Mouse (Mus musculus) 416B (cell line): Measurements from ENCODE around the gene Triobp.

Experiments
- DNase-seq: peaks from one replicate; pipeline ENCODE4 v3.0.0; 2011; ENCODE audit warnings: low read depth

Gene Triobp

DNA sequence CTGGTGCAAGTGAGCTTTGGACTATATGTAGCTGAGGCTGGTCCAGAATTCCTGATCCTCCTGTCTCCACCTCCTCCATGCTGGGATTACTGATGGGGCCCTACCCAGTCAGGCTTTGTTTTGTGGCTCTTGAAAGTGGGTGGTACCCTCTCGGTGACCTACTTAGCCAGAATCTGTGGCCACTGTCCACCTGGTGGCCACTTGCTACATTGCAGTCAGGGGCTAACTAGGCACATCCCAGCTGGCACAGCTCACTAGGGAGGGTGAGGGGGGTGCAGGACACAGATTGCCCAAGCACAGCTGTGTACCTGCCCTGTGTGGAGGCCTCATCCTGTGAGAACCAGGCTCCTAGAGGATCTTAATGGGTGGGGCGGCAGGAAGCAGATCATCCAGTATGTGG, 15.4 kb downstream of the Triobp start:
- peak; percentile 76 for DNase-seq

DNA sequence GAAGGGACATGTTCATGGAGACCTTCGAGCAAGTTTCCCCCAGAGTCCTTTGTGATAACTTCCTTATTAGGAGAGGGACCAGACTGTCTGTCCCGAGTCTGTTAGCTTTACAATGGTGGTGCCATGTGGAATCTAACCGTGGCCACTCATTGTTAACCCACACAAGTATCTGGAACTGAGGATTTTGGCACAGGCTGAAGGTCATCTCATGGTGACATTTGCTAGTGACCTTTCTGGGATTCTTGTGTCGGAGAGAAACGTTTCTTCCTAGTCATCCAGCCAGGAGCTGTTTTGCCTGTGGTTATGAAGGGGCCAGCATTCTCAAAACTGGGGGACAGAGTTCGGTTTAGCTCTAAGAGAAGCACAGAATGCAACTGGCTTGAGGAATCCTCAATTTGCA, 24.1 kb downstream of the Triobp start:
- no peak for DNase-seq

DNA sequence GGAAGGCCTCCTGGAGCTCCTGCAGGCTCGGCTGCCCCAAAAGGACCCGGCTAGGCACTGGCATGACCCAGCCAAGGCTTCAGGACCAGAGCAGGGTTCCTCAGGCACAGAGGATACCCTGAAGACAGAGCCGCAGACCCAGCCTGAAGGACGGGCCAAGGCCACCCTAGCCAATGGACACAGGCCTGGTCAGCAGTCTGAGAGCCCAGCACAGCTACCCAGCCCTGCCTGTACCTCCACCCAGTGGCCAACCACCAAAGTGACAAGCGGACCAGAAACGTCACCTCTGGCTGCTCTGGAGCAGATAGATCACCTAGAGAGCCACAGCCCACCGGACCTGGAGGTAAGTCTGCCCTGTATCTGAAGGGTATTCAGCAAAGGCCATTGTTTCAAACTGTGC, 26.4 kb downstream of the Triobp start:
- peak; percentile 10 for DNase-seq

DNA sequence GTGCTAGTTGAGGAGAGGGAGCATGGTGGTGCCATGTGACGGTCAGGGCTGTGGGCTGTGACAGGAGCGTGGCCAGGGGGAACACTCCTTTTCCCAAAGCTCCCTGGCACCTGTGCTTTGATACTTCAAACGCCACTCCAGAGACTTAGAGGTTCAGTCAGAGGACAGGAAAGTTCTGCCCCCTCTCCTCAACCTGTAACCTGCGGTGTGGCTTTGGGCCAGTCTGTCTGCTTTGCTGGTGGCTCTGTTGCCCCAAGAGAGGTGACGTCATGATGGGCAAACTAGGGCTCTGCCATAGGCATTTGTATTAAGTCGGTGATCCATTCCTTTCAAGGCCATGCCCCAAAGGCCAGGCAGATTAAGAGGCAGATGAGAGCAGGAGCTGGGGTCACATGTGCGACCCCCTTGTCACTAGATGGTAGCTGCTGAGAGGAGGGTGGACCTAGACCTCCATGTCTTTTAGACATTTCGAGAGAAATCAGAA, 30.2 kb downstream of the Triobp start:
- no peak for DNase-seq

DNA sequence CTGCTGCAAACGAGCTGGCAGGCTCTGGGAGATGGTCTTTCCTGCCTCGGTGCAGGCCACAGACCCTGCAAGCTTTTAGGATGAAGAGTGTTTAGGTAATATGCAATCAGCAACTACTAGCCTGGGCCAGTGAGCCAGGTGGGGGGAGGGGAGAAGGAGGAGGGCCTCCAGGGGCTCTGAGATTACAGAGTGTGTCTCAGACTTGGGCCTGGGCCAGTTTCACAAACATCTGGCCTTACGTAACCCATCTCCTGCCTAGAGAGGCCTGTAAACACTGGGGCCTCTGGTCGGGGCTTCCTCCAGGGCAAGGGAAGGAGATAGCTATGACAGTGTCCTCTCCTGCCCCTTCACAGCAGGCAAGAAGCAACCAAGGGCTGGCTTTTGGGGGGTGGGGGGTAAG, 31.4 kb downstream of the Triobp start:
- DNase-seq = peak; percentile 86

DNA sequence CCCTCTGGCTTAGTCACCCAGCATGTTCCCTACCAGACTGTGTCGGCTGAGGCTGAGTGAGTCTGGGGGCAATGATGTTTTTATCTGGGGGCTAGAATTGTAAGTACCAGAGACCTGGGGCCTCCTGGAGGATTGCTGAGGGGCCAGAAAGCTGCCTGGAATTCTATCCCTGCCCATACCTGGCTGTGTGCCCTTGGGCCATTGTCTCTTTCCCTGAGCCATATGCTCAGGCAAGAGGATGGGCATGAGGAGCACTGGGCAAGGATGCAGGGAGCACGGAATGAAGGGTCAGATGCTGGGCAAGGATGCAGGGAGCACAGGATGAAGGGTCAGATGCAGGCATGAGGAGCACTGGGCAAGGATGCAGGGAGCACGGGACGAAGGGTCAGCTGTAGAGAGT, 32.6 kb downstream of the Triobp start:
- no peak for DNase-seq

DNA sequence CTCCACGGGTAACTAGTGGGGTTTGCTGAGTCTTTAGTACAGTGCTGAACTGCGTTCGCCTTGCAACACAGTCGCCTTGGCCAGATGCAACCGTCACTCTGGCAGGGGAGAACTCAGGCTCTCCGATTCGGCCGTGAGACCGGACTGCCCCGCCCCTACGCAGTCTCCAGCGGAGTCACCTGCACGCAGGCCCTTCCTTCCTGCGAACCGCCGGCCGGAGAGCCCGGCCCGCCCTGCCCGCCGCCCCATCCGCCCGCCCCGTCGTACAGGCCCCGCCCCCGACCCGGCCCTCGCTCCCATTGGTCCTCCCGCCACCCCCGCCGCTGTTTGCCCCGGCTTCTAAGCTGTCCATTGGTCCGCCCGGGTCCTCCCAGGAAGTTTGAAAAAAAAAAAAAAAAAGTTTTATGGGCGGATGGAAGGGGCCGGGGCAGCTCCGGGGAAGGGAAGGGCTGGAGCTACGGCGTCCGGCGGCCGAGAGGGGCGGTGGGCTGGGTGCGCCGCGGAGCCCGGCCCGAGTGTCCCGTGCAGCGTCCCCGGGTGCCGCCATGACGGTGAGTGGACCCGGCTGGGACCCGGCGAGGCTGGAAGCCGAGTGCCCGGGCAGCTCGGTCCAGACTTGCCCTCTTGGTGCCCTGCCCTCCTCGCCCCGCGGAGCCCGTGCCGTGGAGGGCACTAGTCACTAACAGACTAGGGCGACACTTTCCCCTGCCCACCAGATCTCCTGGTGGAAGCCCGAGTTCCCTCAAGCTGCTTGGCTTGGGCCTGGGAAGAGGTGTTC, 35.3 kb downstream of the Triobp start:
- peak; percentile 96 for DNase-seq

DNA sequence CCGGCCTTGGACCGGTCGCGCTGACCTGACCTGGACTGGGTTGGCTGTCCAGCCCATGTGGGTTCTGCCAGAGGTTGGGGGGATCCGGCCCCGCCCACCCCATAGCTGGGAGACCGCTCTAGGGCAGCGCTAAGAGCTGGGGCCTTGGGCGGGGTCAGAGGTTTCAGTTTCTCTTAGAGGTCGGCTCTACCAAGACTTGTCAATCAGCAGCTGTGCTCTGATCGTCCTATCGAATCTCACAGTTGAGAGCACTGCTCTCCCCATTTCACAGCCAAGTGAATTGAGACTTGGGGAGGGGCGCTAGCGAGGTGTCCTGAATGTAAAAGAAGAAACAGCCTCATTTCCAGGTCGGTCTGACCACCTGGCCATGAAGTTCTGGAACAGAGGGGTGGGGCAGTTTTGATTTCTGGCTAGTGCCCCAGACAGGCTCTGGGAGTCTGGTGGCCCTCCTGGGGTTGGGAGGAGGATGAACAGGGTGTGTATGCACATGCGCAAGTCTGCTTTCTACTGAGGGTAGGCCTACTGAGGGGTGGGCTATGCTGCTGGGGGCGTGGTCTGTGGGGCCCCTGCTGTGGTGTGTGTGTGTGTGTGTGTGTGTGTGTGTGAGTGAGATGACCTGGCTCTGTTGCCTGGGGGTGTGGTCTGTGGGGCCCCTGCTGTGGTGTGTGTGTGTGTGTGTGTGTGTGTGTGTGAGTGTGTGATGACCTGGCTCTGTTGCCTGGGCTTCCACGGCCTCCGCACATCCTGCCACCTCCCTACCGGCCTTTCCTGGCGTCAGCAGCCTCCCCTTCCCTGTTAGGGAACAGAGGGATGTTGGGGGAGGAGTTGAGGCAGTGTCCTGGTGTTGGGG, 36.1 kb downstream of the Triobp start:
- DNase-seq = peak; percentile 92

DNA sequence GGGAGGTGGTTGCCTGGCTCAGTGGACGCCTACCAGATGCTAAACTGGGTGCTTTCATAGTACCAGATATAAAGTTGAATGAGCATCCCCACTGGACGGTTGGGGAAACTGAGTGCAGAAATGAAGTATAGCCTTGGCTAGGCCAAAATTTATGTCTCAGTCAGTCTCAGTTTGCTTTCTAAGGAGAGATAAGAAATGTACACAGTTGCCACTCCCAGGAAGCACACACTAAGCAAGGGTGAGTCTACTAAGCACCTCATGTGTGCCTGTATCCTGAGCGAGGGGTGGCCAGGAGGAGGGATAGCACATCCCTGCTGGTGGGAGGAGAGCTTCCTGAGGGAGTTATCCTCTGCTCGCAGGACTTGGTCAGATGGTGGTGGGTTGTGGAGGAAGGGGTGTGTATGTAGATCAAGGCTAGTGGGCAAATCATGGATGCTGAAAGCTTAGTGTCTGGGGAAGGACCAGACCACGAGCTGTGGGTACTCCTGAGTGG, 36.8 kb downstream of the Triobp start:
- DNase-seq = no peak

DNA sequence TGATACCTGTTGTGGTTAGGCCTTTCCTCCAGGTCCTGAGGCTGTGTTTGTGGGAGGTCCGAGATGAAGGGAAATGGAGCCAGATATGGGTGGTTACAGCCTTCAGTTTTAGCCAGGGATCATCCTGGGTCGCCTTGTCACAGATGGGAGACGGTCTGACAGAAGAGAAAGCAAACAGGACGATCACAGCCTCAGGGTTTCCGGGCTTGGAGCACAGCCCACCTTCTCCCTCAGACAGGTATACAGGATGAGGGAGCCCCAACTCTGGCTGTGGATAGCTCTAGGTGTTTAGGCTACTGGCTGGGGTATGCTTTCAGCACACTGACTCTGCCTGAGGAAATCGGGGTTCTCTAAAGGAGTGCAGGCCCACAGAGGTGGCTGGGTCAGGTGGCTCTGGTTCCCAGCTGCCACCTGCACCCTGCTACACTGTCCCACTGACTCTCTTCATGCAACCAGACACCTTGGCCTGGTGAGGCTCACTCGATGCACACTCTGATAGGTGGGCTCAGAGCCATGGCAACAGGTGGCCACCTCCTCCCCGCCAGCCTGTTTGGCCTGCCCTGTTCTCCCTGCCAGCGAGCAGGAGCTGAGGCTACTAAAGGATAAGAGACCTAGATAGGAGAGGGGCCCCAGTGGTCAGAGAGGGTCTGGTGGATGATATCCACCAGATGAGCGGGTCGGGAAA, 39.2 kb downstream of the Triobp start:
- DNase-seq = no peak

DNA sequence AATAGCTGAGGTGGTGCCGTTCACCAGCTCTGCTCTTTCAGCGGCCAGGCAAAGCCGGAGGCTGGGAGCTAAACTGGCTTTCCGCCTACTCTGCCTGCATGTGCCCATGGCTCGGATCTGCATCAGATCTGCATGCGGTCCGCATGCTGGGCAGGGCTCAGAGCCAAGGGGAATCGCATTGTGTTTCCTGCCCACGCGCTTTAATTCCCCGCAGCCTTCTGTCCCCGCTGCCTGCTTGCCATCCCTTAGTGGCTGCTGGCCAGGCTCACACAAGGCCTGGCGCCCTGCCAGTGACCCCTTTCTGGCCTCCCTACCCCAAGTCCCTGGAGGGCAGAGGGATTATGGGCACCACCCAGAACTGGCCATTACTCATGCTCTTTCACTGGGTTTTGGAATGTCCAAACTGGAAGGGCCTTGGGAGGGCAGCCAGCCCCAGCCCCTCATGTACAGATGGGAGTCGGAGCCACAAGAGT, 41.0 kb downstream of the Triobp start:
- peak; percentile 17 for DNase-seq

DNA sequence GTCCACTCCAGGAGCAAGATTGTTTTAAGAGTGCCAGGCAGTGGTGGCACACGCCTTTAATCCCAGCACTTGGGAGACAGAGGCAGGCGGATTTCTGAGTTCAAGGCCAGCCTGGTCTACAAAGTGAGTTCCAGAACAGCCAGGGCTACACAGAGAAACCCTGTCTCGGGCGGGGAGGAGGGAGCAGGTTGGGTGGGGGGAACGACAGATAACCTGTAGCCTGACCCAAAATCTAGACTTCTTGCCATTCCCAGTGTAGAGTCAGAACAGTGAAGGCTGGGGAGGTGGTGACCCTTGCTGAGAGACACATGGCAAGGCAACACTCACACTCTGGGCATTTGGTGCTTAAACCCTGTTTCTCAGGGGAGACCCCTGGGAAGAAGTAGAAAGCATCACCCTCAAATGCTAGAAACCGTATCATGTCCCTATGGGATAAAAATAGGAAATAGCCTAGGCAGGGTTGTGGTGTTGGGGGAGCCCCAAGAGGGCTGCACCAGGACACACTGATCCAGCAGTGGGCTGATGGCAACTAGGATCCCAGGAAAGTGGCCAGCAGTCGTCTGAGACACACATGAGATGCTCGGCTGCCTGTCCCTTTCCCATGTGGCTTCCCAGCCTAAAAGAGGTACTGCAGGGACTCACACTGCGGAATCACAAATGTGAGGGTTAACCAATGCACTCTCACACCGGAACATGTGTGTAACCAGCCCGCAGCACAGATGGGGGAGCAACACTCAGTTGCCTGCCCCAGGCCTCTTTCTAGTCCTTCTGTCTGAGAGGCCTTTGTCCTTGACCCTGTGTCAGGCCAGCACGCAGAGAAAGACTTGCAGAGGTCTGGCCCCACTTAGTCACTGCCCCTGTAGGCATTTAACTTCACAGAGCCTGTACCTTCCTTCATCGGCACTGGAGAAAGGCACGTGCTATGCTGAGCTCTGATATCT, 41.9 kb downstream of the Triobp start:
- DNase-seq = no peak

DNA sequence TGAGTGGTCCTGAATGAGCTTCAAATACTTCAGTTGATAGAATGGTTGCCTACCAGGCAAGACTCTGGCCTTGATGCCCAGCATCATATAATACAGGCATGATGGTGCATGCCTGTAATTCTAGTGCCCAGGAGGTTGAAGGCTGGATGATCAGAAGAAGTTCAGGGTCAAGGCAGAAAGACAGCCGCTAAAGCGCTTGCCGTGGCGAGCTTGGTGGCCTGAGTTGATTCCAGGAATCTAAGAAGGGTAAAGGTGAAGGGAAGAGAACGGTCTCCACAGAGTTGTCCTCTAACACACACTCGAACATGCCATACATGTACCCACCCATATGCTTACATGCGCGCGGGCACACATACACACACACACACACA, 42.6 kb downstream of the Triobp start:
- DNase-seq = no peak

DNA sequence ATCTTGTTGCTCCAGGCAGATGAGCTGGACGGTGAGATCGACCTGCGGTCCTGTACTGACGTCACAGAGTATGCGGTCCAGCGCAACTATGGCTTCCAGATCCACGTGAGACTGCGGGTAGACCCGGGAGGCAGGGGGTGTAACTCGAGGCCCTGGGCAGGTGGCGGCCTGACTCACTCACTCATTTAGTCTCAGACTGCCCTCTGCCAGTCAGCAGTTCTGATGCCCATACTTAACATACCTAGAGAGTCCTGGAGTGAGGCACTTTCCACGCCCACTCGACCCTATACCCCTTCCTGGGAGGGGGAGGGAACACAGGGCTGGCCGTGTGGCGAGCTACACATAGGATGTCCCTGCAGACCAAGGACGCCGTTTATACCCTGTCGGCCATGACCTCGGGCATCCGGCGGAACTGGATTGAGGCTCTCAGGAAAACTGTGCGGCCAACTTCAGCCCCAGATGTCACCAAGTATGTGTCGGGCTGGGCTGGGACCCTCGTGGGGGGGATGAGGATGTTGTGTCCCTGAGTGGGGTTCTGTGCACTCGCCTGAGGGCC, 43.5 kb downstream of the Triobp start:
- no peak for DNase-seq

DNA sequence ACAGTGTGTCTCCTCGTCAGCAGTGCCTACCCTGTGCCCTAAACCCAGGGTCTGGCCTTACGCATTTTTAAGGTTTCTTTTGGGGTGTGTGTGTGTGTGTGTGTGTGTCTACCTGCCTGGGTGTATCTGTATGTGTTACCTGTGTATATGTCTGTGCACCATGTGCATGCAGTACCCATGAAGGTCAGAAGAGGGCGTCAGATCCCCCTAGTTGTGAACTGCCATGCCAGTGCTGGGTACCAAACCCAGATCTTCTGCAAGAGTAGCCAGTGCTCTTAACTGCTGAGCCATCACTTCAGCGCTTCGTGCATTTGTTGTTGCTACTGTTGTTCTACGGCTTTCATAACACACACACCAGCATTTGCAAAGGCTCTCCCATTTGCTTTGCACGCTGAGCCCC, 44.7 kb downstream of the Triobp start:
- DNase-seq = no peak

DNA sequence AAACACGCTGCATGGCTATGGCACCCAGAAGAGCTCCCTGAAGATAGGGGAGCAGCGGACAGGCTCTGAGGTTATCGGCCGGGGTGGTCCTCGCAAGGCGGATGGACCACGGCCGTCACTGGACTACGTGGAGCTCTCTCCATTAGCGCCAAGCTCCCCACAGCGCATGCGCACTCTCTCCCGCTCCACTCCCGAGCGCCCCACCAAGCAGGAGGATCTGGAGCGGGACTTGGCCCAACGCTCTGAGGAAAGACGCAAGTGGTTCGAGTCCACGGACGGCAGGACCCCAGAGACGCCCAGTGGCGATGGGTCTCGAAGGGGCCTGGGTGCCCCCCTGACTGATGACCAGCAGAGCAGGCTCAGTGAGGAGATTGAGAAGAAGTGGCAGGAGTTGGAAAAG, 45.4 kb downstream of the Triobp start:
- no peak for DNase-seq

DNA sequence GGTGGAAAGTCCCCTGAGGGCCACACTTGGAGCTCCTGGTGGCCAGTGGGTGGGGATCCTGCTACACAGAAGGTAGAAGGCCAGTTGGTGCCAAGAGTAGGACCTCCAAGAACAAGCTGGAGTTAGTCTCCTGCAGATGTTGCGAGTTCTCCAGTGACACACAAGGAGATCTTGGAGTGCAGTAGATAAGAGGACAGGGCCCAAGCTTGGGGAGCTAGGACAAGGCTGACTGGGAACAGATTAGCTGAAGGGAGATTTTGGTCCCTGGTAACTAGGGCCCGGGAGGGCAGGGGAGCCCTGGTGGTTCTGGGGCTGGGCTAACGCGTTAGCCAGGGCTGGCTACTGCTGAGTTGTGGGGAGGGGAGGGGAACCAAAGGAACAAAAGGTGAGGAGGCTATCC, 48.4 kb downstream of the Triobp start:
- no peak for DNase-seq

DNA sequence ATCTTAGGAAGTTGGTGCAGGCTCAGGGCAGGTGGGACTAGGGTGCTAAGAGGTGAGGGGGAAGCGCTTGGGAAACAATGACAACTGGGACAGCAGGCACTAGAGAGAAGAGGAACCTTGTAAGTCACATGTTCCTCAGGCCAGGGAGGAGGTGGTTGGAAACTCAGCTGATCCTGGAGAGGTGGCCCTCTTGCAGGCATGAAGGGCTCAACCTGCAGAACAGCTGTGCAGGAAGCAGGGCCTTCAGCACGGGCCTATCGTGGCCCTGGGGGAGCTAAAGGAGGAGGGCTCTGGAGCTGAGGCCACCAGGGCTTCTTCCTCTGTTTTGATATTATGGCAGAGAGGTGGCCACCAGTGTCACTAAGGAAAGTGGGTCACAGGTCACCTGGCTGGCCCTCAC, 49.1 kb downstream of the Triobp start:
- peak; percentile 24 for DNase-seq

DNA sequence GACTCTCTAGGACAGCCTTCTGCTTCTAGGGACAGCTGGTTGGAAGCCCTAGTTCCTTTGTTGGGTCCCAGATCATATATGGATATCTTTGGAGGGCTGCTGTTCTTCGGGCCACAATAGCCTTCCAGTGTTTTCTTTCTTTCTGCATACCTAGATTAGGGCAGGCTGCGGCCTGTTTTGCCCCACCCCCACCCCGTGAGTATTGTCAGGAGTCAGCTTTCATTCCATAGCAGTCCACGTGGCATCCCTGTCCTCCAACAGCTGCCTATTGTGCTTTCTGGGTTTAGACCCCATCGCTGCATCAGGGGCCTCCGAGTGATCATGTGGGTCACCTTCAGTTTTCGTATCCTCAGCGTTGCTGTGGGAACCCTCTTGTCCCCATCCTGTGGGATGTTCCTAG, 50.8 kb downstream of the Triobp start:
- DNase-seq = no peak

DNA sequence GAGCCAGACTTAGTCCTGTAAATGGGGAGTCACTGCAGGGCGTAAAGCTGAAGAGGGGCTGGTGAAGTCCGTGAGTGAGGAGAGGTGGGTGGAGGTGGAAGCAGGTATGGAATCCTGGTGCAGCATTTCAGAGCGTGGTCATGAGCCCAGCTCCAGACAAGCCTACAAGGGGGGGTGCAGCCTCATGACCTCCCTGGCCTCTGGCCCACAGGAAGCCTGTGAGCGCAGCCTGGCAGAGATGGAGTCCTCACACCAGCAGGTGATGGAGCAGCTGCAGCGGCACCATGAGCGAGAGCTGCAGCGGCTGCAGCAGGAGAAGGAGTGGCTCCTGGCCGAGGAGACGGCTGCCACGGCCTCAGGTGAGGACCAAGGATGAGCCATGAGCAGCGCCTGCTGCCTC, 52.1 kb downstream of the Triobp start:
- no peak for DNase-seq

DNA sequence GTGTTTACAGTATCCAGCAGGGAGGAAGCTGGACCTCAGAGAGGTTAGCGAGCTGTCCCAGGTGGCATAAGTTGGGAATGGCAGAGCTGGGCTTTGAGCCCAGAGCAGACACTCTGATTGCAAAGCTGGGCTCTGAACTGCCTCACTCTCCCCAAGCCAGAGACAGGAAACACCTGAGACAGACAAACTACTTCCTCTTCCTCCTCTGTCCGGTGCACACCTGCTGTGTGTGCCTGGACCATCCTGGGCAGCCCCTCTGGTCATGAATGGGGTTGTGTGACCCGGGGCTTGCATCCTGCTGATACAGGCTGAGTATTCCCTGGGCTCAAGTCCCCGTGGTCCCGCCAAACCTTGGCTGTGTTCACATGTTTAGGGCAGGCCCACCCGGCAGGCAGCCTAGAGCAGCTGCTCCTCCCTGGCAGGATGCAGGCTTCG, 52.9 kb downstream of the Triobp start:
- no peak for DNase-seq
